Mouse (Mus musculus) forebrain, embryonic 16.5 days (tissue): Measurements from ENCODE around the gene Apoe. TPM values are rescaled to one million over a fixed set of nuclear protein-coding genes. Genes with fewer than 3 reads are reported as not detected.

Experiments
- ATAC-seq: fragments of 200-750 bp; cut with Nextera tagmentation; 2 replicates; pipeline ENCODE4 v1.8.0; 2017; ENCODE audit warnings: mild to moderate bottlenecking, moderate library complexity
- H3K27ac ChIP-seq: fragments of 300-500 bp; sonication (generic); 2 replicates; pipeline ENCODE4 v1.5.1; 2014; ENCODE audit warnings: low read length, control low read depth
- H3K27me3 ChIP-seq: fragments of 300-500 bp; sonication (generic); replicated peaks from 2 replicates; pipeline ENCODE4 v1.6.1; 2014; ENCODE audit warnings: low read length; ENCODE audit not compliant: control insufficient read depth, insufficient read depth
- H3K36me3 ChIP-seq: fragments of 300-500 bp; sonication (generic); 2 replicates; pipeline ENCODE4 v1.6.1; 2014; ENCODE audit not compliant: control insufficient read depth, insufficient read depth
- H3K4me1 ChIP-seq: fragments of 300-500 bp; sonication (generic); replicated peaks from 2 replicates; pipeline ENCODE4 v1.6.1; 2014; ENCODE audit warnings: low read length; ENCODE audit not compliant: control insufficient read depth, insufficient read depth
- H3K4me2 ChIP-seq: fragments of 300-500 bp; sonication (generic); 2 replicates; pipeline ENCODE4 v1.6.1; 2014; ENCODE audit warnings: mild to moderate bottlenecking, low read length, control low read depth
- H3K4me3 ChIP-seq: fragments of 300-500 bp; sonication (generic); replicated peaks from 2 replicates; pipeline ENCODE4 v1.5.1; 2014; ENCODE audit warnings: mild to moderate bottlenecking, low read length, control low read depth
- H3K9ac ChIP-seq: fragments of 300-500 bp; sonication (generic); replicated peaks from 2 replicates; pipeline ENCODE4 v1.6.1; 2014; ENCODE audit warnings: low read depth, low read length, control low read depth
- H3K9me3 ChIP-seq: fragments of 300-500 bp; sonication (generic); 2 replicates; pipeline ENCODE4 v1.6.1; 2016; ENCODE audit warnings: low read length; ENCODE audit not compliant: control insufficient read depth
- WGBS: fragments of 180-500 bp; shearing (Covaris S2); extraction: QIAGEN DNeasy Blood & Tissue Kit; methylation state at CpG from one replicate; pipeline ENCODE4 v1.1.7; 2014; 5-methylcytosine and 5-hydroxymethylcytosine counted together
- polyA plus RNA-seq: library from polyadenylated mRNA; unstranded; fragments of >200 nt; fragmentation: Nextera tagmentation; extraction: Ambion mirVana; gene quantifications from 2 replicates; pipeline ENCODE4 v1.2.1, GENCODE M21; 2015

The Apoe gene
- polyA plus RNA-seq, 1 experiment from 2014 or later: 269 TPM

GRCm38 (mm10) chr7:19705271-19705670 is 6.3 kb upstream of the Apoe start:
- no peak overlapping the region for H3K4me3 ChIP-seq
- H3K36me3 ChIP-seq: peaks cover 12% of the 10 kb centered on the region; the same call in 1 of the 2 replicates
- no peaks in the 10 kb centered on the region for H3K9me3 ChIP-seq
- WGBS: 96% methylated on average over 7 of the region's 7 CpGs
- no peak overlapping the region for H3K27ac ChIP-seq
- no peaks in the 10 kb centered on the region for H3K27me3 ChIP-seq
- no peak overlapping the region for H3K9ac ChIP-seq
- no peak for ATAC-seq
- H3K4me1 ChIP-seq: no peaks in the 10 kb centered on the region
- H3K4me2 ChIP-seq: no peak overlapping the region

- Histone ChIP-seq H3K27ac (no peak overlapping the region), H3K4me1 (peaks cover 1% of the 10 kb centered on the region), H3K27me3 (no peaks in the 10 kb centered on the region), H3K4me3 (no peak overlapping the region), H3K9ac (no peak overlapping the region), H3K9me3 (no peaks in the 10 kb centered on the region), H3K36me3 (peaks cover 12% of the 10 kb centered on the region; the same call in 1 of the 2 replicates), H3K4me2 (no peak overlapping the region)
- no peak for ATAC-seq
- WGBS: 95% methylated on average over 4 of the region's 4 CpGs
Measured at GRCm38 (mm10) chr7:19704475-19704874, 5.5 kb upstream of the Apoe start.

- H3K36me3 ChIP-seq: peaks cover 5% of the 10 kb centered on the region; the same call in 1 of the 2 replicates
- 94% methylated on average over 16 of the region's 16 CpGs for WGBS
Measured at GRCm38 (mm10) chr7:19702859-19703555, 4.0 kb upstream of the Apoe start.

GRCm38 (mm10) chr7:19701069-19701761 is 2.2 kb upstream of the Apoe start:
- Histone ChIP-seq H3K27me3 (no peaks in the 10 kb centered on the region), H3K27ac (peak overlapping the region; percentile 4; the same call in 1 of the 2 replicates), H3K9ac (no peak overlapping the region), H3K4me1 (peaks cover 13% of the 10 kb centered on the region), H3K36me3 (no peaks in the 10 kb centered on the region), H3K9me3 (no peaks in the 10 kb centered on the region), H3K4me3 (no peak overlapping the region), H3K4me2 (no peak overlapping the region)
- peak; percentile 26; the same call in 1 of the 2 replicates for ATAC-seq
- WGBS: 30% methylated on average over 22 of the region's 22 CpGs

More at GRCm38 (mm10) chr7:19702859-19703555, 4.0 kb upstream of the Apoe start:
- ATAC-seq: no peak
- H3K9ac ChIP-seq: no peak overlapping the region
- peaks cover 13% of the 10 kb centered on the region for H3K4me1 ChIP-seq
- H3K27ac ChIP-seq: no peak overlapping the region
- H3K4me2 ChIP-seq: no peak overlapping the region
- H3K9me3 ChIP-seq: no peaks in the 10 kb centered on the region
- no peaks in the 10 kb centered on the region for H3K27me3 ChIP-seq
- no peak overlapping the region for H3K4me3 ChIP-seq

GRCm38 (mm10) chr7:19700299-19701068 is 1.5 kb upstream of the Apoe start:
- no peaks in the 10 kb centered on the region for H3K36me3 ChIP-seq
- no peak for ATAC-seq
- no peak overlapping the region for H3K27ac ChIP-seq
- no peak overlapping the region for H3K4me3 ChIP-seq
- H3K27me3 ChIP-seq: no peaks in the 10 kb centered on the region
- 64% methylated on average over 12 of the region's 12 CpGs for WGBS
- H3K4me1 ChIP-seq: peaks cover 13% of the 10 kb centered on the region
- H3K9me3 ChIP-seq: no peaks in the 10 kb centered on the region
- H3K9ac ChIP-seq: no peak overlapping the region
- no peak overlapping the region for H3K4me2 ChIP-seq

GRCm38 (mm10) chr7:19699827-19700148 is 800 bp upstream of the Apoe start:
- H3K27ac ChIP-seq: no peak overlapping the region
- no peak overlapping the region for H3K9ac ChIP-seq
- H3K4me2 ChIP-seq: no peak overlapping the region
- H3K4me1 ChIP-seq: peaks cover 13% of the 10 kb centered on the region
- 87% methylated on average over 4 of the region's 4 CpGs for WGBS
- no peaks in the 10 kb centered on the region for H3K9me3 ChIP-seq
- no peaks in the 10 kb centered on the region for H3K27me3 ChIP-seq
- ATAC-seq: no peak
- no peak overlapping the region for H3K4me3 ChIP-seq
- no peaks in the 10 kb centered on the region for H3K36me3 ChIP-seq

GRCm38 (mm10) chr7:19697949-19698906 is 760 bp downstream of the Apoe start:
- Histone ChIP-seq H3K9me3 (no peaks in the 10 kb centered on the region), H3K4me1 (peaks cover 14% of the 10 kb centered on the region), H3K4me3 (peak overlapping the region; percentile 37), H3K9ac (peak overlapping the region; percentile 48), H3K27ac (no peak overlapping the region), H3K4me2 (peak overlapping the region; percentile 56), H3K27me3 (no peaks in the 10 kb centered on the region), H3K36me3 (no peaks in the 10 kb centered on the region)
- 0 out of 2 replicates have a peak, but pooled peaks have one; percentile 4 for ATAC-seq
- WGBS: 3% methylated on average over 28 of the region's 28 CpGs

DNA sequence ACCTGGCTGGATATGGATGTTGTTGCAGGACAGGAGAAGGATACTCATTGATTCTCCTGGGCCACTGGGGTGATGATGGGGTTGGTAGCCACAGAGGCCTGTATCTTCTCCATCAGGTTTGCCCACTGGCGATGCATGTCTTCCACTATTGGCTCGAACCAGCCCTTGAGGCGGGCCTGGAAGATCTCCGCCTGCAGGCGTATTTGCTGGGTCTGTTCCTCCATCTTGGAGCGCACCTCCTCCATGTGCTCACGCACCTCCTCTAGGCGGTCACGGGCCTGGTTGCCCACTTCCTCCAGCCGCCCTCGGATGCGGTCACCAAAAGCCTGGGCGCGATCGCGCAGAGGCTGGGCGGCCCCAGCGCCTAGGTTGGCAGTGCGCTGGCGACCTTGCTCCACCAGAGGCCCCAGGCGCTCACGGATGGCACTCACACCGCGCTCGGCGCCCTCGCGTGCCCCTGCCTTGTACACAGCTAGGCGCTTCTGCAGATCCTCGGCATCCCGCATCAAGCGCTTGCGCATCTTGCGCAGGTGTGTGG is 2.6 kb downstream of the Apoe start:
- ATAC-seq: no peak
- Histone ChIP-seq H3K9ac (no peak overlapping the region), H3K27ac (no peak overlapping the region), H3K27me3 (no peaks in the 10 kb centered on the region), H3K4me1 (peaks cover 16% of the 10 kb centered on the region), H3K4me2 (no peak overlapping the region), H3K9me3 (no peaks in the 10 kb centered on the region), H3K36me3 (no peaks in the 10 kb centered on the region), H3K4me3 (no peak overlapping the region)
- WGBS: 96% methylated on average over 34 of the region's 34 CpGs
